In the genomic region with DNA sequence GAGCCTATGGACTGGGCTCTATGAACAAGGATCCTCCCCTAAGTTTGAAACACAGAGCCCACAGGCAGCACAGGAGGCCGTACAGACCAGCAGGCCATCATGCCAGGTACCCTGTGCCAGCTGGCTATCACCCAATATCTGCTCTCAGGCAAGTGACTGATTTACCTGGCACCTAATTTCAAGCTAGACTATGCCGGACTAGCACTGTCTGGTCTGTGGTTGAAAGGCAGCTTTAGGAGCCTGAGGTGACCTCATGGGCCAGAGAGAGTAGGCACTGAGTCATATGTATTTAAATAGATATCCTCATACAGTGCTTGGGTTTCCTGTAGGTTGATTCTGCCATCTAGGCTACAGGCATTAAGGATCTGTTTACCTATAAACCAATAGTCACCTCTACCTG, we compare ENCODE assay signal across 9 mouse cellular contexts.
DNase-seq lines count a peak whose midpoint lies in the region; ATAC-seq and TF ChIP-seq lines count a peak whose summit lies in the region.
"Had no signal": no experiment of that assay in that cellular context is flagged by ENCODE, and none has a peak within 500 bp of the region (broad histone marks: within the 10 kb centered on the region; RNA-seq: fewer than 3 reads in every experiment).

No protein-coding gene starts in this region.

- H3K36me3 ChIP-seq in liver, embryonic 15.5 days (replicated peaks): peaks cover 49% of the 10 kb centered on the region
- peaks cover 43% of the 10 kb centered on the region for H3K36me3 ChIP-seq in stomach, postnatal 0 days (ENCODE audit: control insufficient read depth, insufficient read depth, low read length)

- intact Hi-C loops in left cerebral cortex, adult 2 months (cut with DNase I): no loop called here

- TF ChIP-seq CTCF in stomach, postnatal 0 days (IDR thresholded peaks at IDR 0.05; ENCODE audit: low read depth): no peak
- TF ChIP-seq CTCF in left cerebral cortex, adult 2 months (IDR thresholded peaks at IDR 0.05): no peak

- no peak overlapping the region for H3K9ac ChIP-seq in liver, embryonic 15.5 days
- no peak overlapping the region for H3K9ac ChIP-seq in stomach, postnatal 0 days (ENCODE audit: low read length)
- H3K9ac ChIP-seq: neural tube, embryonic 13.5 days had no signal

- 0 out of 2 replicates have a peak overlapping the region, but pooled peaks have one; percentile 1 for H3K27ac ChIP-seq in liver, embryonic 15.5 days (replicated peaks)
- H3K27ac ChIP-seq in stomach, postnatal 0 days (replicated peaks): peak overlapping the region; percentile 49; the same call in 1 of the 2 replicates
- H3K27ac ChIP-seq in left cerebral cortex, adult 2 months: no peak overlapping the region
- H3K27ac ChIP-seq: neural tube, embryonic 13.5 days had no signal

- DNase-seq in cerebellum, adult 11-12 months: peak; percentile 20
- peak; percentile 43 for DNase-seq in urinary bladder, postnatal 14 days (ENCODE audit: low spot score)
- no peak for DNase-seq in urinary bladder, postnatal 25 days (ENCODE audit: low spot score)
- no peak for DNase-seq in stomach, postnatal 0 days (ENCODE audit: low spot score)
- DNase-seq in spleen, adult 18-20 months: no peak
- DNase-seq in left cerebral cortex, adult 2 months (ENCODE audit: extremely low spot score in 1 of 2, low spot score in 2 of 2): no peak

- H3K4me1 ChIP-seq in liver, embryonic 15.5 days (replicated peaks): no peaks in the 10 kb centered on the region
- no peaks in the 10 kb centered on the region for H3K4me1 ChIP-seq in stomach, postnatal 0 days (replicated peaks; ENCODE audit: control insufficient read depth, insufficient read depth)
- H3K4me1 ChIP-seq: neural tube, embryonic 13.5 days had no signal

- TF ChIP-seq EP300 in stomach, postnatal 0 days (optimal IDR thresholded peaks at IDR 0.05): no peak

- WGBS in liver, embryonic 15.5 days (ENCODE audit: insufficient replicate concordance): 65% methylated on average over 2 of the region's 2 CpGs
- WGBS in stomach, postnatal 0 days: 62% methylated on average over 2 of the region's 2 CpGs

- no peak for ATAC-seq in cerebellum, adult (ENCODE audit: insufficient number of reproducible peaks, low FRiP score, low TSS enrichment)
- ATAC-seq in liver, embryonic 15.5 days (ENCODE audit: insufficient read depth): no peak
- peak; percentile 85 for ATAC-seq in stomach, postnatal 0 days (ENCODE audit: low FRiP score, low TSS enrichment)

- H3K4me3 ChIP-seq in liver, embryonic 15.5 days (replicated peaks): no peak overlapping the region
- no peak overlapping the region for H3K4me3 ChIP-seq in stomach, postnatal 0 days (ENCODE audit: low read depth, low read length)
- H3K4me3 ChIP-seq in left cerebral cortex, adult 2 months: no peak overlapping the region
- H3K4me3 ChIP-seq: neural tube, embryonic 13.5 days had no signal

- H3K27me3 ChIP-seq in liver, embryonic 15.5 days: no peaks in the 10 kb centered on the region
- H3K27me3 ChIP-seq in stomach, postnatal 0 days (ENCODE audit: control insufficient read depth, insufficient read depth, low read length): no peaks in the 10 kb centered on the region
- H3K27me3 ChIP-seq: neural tube, embryonic 13.5 days had no signal

- H3K9me3 ChIP-seq in liver, embryonic 15.5 days (replicated peaks): no peaks in the 10 kb centered on the region
- no peaks in the 10 kb centered on the region for H3K9me3 ChIP-seq in stomach, postnatal 0 days (ENCODE audit: control insufficient read depth, low read length)
- H3K9me3 ChIP-seq: neural tube, embryonic 13.5 days had no signal

- no peak overlapping the region for H3K4me2 ChIP-seq in liver, embryonic 15.5 days
- H3K4me2 ChIP-seq in stomach, postnatal 0 days (replicated peaks; ENCODE audit: low read depth): no peak overlapping the region
- H3K4me2 ChIP-seq: neural tube, embryonic 13.5 days had no signal

Comparison
In these comparisons a context has a peak if more than half of its experiments do, and no peak if none do; other contexts are left out.
1. DNase-seq: peak in cerebellum, adult 11-12 months (single experiment) and urinary bladder, postnatal 14 days (single experiment); none in urinary bladder, postnatal 25 days (single experiment), stomach, postnatal 0 days (single experiment), spleen, adult 18-20 months (0 of 2) and left cerebral cortex, adult 2 months (0 of 2).